ENCODE assay signal across 23 mouse cellular contexts in genomic region chr15:75292377-75292776, GRCm38 (mm10). TPM values are rescaled to one million over a fixed set of nuclear protein-coding genes. Genes with fewer than 3 reads are reported as not detected.
"Had no signal": no experiment of that assay in that cellular context is flagged by ENCODE, and none has a peak within 500 bp of the region (broad histone marks: within the 10 kb centered on the region; RNA-seq: fewer than 3 reads in every experiment).

No protein-coding gene starts in this region.

- H3K36me3 ChIP-seq: neural tube, embryonic 15.5 days; stomach, embryonic 15.5 days had no signal

- DNase-seq: retina, postnatal 1 day; right cerebral cortex, adult 18-20 months; right cerebral cortex, postnatal 14 days; right cerebral cortex, postnatal 25 days; right cerebral cortex, postnatal 4 days; spleen, adult 18-20 months; thymus, adult 18-20 months; thymus, adult 2 months; thymus, postnatal 14 days; thymus, postnatal 25 days; thymus, postnatal 36 days; thymus, postnatal 4 days had no signal

- H3K4me3 ChIP-seq: neural tube, embryonic 15.5 days; stomach, embryonic 15.5 days had no signal

- H3K27me3 ChIP-seq: neural tube, embryonic 15.5 days; stomach, embryonic 15.5 days had no signal

RNA-seq across cellular contexts. Expression of gene Ly6f, which starts 24.2 kb away (rescaled TPM):
- total RNA-seq: neutrophil, adult 5-6 weeks had no signal
- polyA plus RNA-seq: neural tube, embryonic 14.5 days; neural tube, embryonic 15.5 days; small intestine, adult 2 months; spleen, adult 2 months; stomach, embryonic 14.5 days; stomach, embryonic 15.5 days; stomach, embryonic 16.5 days; stomach, postnatal 0 days; testis, adult 2 months; thymus, adult 2 months; urinary bladder, adult 2 months had no signal
